Mouse (Mus musculus): ENCODE data around the gene Rwdd2a.

Gene Rwdd2a

DNA sequence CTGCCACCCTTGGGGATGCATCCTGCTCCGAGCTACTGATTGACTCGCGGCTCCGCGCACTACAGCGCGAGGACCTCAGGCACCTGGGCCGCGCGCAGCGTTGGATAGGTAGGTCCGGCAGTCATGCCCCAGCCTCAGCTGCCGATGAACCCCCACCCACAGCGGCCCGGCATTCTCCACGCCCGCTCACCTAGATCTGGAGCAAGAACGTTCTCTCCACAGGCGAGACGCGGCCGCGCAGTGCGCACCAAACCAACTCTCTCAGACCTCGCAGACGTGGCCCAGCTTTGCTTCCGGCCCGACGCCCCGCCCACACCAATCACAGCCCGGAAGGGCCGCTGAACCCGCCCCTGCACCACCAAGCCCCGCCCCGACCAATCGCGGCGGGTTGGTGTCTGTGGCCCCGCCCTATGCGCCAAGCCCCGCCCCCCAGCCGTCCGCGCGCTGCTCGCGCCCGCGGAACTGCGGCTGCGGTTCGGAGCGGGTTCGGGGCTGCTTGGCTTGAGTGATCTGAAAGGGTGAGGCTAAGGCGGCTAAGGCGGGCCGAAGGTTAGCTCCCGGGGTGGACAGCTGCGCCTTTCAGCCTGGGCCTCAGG, at the start of gene Rwdd2a, which contains the start of gene Pgm3:
TSS of gene Rwdd2a (plus strand) at position 452 of the 596 bp plus-strand sequence.
TSS of gene Pgm3 (minus strand) at position 303 of the 596 bp plus-strand sequence.
- peak; percentile 96 for DNase-seq

DNA sequence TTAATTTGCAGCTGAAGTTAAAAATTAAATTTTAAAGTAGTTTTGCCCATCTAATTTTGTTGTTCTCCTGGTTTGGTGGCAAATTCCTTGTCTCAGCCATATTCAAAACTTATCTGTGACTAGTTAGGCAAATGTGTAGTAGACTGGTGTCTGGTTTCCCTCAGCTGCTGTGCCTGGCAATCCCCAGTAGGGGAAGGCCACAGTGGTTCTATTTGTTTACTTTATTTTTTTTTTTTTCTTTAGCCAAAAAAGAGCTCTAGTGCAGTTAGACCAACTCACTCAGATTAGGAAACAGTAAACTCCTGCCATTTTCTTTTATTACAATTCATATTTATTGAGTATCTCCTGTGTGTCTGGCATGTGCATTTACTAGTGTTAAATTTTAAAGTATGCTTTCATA, 49.5 kb upstream of the Rwdd2a start:
- DNase-seq, result peak; percentile 5

DNA sequence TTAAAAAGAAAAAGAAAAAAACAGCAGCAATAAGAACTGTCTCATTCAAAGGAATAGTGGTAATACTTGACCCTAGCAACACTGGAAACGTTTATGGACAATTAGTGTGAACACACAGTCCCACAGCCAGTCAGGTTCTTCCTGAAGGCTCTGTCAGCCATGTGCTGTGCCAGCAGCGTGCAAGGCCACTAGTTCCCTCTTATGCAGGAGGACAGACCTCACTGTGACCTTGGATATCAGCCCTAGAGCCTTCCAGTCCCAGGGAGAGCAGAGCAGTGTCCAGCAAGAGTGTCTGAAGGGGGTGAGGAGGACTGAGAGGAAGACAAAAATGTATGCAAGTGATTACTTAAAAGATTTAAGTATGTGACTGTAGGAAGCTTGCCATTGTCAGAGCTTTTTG, 46.2 kb upstream of the Rwdd2a start:
- no peak for DNase-seq

DNA sequence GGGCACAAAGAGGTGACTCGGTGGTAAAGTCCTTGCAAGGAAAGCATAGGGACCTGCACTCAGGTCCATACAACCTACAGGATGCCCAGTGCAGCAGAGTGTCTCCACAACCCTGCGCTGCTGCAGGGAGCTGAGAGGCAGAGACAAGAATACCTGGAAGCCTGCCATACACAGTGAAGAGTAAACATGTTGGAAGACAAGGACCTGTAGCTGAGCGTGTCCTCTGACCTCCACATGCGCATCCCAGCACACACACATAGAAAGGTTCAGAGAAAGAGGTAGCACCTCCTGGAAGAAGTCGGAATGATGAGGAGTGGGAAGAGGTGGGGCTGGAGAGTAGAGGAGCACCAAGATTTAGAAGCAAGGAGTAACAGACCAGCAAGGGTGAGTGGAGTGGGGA, 37.7 kb upstream of the Rwdd2a start:
- DNase-seq, result no peak

DNA sequence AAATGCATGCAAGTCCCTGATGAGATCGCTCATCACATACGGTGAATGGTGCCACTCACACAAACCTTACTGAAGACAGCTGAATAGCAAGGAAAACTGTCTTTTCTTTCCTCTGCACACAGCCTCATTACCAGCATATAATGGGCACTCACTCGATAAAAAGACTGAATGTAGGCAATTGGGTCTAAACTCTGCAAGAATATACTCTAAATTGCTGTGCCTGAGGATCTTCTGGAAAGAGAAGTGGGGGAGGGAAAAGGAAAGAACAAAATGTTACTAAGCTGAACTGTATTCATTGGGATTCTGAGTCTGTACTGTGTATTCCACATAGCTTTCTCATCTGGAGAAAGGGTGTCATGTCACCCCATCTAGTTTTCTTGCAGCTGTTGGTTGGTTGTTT, 28.3 kb upstream of the Rwdd2a start:
- DNase-seq, result no peak

DNA sequence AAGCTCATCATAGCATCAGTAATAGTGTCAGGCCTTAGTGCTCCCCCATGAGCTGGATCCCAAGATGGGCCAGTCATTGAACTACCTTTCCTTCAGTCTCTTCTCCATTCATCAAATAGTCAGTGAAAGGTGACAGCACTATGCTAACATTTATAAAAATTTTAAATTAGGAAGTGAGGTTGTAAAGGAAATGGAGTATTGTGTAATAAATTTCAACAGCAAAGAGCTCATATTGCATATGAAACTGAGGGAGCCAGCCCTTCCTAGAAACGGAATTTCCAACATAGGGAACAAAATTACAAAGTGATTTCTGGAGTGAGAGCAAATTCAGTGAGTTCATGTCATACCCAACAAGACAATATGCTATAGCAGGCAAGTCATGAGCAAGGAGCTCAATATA, 27.2 kb upstream of the Rwdd2a start:
- DNase-seq, result no peak

DNA sequence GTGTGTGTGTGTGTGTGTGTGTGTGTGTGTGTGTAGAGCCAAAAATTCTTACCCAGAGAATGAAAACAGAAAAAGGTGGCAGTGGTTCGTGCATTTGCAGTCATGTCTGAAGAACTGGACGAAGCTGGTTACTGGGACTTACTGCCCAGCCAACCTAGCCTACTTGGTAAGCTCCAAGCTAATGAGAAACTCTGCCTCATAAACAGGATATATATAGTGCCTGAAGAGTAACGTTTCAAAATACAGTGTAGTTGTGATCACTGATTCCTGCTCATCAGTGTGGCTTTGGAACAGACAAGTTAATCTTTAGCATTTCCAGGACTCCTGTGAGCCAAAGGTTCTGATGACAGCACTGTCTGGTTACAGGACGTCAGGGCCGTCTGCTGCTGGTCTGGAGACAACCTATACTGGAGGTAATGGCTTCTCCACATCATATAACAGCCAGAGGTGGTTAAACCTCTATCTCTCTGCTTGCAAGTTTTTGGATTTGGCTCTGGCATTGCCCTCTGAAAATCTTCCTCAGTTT, 22.1 kb upstream of the Rwdd2a start:
- no peak for DNase-seq

DNA sequence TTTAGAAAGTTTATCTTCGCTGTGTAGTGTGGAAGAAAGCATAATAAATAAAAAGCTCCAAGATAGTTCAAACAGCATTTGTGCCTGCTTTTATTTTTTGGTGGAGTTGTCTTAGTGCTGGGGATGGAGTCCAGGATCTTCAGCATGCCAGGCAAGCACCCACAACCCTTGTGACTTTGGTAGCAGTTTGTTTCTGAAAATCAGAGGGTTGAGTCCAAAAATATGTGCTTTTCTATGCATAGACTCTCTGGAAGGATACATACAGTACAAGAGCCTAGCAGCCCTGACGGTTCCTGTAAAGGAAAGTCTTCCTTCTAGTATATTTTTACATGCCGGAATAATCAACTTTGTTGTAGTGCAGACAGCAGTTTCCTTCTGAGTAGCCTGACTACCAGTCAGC, 21.1 kb upstream of the Rwdd2a start:
- DNase-seq, result no peak

DNA sequence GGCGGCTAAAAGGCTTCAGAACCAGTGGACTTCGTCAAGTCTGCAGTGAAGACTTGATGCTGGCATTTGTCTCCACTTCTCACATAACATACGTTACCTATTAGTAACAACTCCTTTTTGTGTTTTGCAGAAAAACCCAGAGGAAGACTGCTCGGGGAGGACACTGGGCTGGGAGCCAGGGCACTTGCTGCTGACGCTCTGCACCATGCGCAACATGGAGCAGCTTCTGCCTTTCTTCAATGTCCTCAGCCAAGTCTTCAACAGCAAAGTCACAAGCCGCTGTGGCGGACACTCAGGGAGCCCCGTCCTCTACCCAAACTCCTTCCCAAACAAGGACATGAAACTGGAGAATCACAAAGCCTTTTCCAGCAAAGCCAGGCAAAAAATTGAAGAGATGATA, 17.9 kb upstream of the Rwdd2a start:
- DNase-seq, result no peak

DNA sequence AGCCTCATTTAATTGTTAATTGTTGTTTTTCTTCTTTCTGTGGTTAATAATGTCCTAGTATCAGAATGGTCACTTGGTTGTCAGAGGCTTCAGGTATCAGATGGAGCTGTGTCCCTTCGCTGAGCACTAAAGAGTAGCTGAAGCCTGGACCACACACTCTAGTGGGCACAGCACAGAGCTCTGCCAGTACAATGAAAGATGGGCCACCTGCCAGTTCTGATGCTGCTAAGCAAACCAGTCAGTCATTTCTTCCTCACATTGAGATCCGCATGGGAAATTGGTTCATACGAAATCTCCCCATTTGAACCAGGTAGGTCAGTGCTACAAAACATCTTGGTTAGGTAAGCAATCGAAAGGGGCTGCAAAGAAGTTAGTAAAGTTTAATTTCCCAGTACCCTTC, 17.1 kb upstream of the Rwdd2a start:
- DNase-seq, result no peak

DNA sequence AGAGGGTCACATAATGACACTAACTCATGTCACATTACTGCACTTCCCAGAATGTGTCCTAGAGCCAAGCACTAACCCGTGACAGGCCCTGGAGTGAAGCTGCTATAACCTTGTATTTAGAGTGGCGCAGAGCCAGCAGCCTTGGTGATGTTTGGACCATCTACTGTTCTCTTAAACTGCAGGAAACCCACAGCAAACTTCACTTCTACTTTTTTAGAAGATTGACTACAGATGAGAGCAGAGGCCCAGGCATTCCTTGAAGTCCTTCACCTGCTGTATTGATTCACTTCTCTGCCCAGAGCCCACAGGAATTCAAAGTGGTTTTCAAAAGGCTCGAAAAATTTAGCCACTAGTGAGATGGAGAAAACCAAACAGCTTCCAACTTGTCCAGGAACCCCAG, 11.2 kb upstream of the Rwdd2a start:
- DNase-seq, result no peak

DNA sequence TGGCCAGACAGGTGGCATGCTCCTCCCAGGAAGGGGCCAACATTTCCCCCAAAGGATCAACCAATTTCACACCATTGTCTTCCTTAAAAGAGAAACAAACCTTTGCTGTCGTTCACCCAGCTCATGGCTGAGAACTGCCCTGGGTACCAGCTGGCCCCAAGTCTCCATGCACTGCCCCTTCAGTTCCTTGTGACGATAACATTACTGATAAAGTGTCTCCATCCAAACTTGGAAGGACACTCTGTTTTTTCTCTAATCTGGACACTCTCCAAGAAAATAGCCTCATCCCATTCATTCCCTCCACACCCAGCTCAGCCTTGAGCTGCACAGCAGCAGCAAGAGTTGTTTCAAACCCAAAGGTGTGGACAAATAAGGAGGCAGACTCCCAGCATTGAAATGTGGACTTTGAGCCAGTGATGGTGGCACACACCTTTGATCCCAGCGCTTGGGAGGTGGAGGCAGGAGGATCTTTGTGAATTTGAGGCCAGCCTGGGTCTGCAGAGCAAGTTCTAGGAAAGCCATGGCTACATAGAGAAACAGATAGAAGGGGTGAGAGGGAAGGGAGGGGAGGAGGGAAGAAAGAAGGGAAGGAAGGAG, 2.4 kb upstream of the Rwdd2a start:
- DNase-seq, result no peak

DNA sequence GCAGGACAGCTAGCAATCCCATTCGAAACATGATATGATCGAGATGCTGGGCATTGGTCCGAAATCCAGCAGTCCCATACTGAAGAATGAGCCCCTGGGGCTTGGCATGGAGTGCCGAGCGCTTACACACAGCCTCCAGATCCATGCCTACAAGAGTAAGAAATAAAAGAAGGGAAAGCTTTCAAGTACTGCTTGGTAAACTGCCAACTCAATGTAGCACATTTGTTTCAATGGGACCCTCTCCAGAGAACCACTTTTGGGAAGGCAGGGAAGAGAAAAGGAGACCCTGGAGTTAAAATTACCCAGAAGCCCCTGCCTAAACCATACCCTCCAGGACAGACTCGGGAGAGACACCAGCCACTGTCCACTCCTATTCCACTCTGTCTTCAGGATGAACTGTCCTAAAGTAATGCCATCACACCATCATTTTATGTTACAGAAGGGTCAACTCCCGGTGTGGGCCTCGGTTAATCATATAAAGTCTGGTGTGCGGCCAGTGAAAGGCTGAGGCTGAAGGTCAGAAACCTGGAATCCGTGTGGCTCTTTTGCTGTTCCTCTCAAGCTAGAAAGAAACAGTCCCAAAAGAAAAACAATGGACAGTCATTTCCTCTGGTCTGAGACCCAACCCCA, 1.4 kb upstream of the Rwdd2a start:
- DNase-seq, result no peak

DNA sequence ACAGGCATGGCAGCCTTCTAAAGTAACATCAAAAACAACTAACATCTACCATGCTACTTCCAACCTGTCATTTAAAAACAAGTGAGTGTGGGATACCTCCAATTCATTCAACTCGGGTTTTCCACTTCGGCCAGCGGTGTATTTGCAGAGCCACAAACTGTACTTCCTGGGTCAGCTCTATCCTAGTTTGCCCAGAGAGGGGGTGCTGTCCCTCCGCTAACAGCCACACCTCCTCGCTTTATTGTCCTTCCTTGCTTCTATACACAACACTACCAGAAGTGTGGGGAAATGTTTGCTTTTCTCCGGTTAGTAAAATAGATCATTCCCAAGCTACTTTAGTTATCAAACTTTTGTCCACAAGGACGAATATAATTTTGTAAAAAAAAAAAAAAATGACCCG, 845 bp upstream of the Rwdd2a start:
- DNase-seq, result no peak

DNA sequence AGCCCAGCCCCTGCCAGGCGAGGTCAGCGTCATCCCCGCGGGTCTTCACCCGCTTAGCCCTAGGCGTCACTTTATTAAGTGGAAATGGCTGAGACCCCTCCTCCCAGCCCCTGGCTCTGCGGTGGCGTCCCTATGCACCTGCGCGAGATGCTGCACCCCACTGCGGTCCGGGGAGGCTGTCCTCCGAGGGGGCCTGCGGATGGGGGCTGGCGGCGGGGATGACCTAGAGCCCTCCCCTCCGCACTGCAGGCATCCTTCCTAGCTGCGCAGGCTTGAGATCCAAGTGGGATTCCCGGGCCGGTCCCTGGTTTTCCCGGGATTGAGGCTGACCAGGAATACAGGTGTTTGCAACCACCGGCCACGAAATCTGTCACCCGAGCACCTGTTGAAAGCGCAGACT, 405 bp downstream of the Rwdd2a start:
- DNase-seq, result no peak

DNA sequence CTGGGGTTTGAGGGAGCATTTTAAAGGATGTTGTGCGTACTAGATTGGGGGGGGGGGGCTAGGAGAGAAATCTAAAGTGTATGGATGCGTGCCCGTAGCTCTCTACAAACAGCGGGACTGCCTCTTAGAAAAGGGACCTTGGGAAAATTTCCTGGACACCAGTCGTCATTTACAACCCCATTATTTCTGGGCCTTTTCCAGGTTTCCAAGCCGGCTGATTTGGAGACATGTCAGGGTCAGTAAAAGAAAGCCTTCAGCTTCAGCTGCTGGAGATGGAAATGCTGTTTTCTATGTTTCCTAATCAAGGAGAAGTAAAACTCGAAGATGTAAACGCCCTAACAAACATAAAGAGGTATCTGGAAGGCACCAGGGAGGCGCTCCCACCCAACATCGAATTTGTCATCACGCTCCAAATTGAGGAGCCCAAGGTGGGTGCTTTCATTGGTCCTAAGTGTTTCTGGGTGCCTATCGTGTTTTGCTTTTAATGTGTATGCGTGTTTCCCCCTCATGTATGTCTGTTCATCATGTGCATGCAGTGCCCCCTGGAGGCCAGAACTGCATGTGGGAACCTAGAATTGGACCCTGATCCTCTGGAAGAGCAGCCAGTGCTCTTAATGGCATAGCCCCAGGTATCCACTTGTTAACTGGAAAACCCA, 973 bp downstream of the Rwdd2a start:
- DNase-seq, result peak; percentile 88

DNA sequence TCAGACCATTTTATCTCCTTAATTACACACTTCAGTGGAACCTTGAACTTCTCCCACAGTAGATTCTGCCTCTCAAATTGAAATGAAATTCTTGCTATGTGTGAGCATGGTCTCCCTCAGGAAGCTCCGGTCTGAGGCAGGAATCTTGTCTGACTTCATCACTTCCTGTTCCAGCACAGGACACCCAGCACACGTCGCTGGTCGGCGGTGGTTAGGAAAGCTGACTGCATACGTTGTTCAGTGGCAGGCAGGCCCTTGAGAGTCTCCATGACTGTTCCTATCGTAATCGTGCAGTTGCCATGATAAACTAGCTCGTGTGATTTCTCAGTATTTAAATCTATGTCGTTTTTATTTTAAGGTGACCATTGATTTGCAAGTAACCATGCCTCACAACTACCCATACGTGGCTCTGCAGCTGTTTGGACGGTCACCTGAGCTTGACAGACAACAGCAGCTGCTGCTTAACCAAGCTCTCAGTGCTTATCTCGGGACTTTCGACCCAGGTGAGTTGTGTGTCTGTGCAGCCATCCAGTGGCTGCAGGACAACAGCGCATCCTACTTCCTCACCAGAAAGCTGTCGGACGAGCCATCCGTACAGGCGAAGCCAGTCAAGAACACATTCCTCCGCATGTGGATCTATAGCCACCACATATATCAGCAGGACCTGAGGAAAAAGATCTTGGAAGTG, 2.0 kb downstream of the Rwdd2a start:
- DNase-seq, result no peak

DNA sequence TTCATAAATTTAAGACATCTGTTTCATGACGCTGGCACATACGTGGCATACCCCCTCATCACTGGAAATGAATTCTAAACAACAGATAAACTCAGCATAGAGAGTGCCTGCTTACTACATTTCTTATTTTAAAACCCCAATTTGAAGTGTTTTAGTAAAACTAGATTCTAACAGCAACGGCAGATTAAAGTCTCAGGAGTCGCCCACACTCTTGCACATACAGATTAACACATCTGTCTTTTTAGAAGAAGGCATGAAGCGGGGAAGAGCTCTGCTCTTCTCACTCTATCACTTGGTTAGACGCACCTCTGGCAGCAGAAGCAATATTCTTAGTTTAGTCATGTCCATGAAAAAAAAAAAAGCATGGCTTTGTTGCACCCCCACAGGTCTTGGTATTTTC, 3.4 kb downstream of the Rwdd2a start:
- no peak for DNase-seq

DNA sequence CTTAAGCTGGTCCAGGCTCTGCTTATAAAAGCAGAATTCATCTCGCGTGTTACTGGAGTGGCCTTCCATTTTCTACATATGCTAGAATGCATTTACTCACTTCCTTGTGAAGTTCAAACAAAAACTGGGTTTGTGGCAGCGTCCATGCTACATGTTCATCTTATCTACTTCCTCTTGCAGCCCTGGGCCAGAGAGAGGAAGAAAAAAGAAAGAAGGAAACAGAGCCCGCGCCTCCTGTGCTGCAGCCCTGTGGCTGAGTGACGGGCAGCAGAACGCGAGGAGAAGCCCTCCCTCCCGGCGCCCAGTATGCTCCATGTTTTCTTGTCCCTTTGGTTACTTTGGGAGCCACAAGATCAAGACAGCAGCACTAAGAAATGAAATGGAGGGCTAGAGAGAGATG, 7.9 kb downstream of the Rwdd2a start:
- no peak for DNase-seq

DNA sequence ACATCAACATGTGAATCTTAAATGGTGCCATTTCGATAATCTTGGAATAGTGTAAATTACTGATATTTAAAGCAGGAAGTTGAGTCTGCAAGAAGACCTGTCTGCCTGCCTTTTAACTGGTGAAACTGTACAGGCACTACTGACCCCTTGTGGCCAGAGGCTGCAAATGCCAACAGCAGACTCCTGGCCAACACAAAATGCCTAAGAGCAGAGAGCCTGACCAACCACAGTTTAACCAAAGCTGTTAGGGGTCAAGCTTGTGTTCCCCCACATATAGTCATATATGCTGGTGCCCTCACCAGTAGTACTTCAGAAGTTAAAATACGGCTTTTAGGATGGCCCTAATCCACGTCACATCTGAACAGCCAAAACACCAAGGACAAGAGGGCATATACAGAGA, 11.9 kb downstream of the Rwdd2a start:
- peak; percentile 81 for DNase-seq

DNA sequence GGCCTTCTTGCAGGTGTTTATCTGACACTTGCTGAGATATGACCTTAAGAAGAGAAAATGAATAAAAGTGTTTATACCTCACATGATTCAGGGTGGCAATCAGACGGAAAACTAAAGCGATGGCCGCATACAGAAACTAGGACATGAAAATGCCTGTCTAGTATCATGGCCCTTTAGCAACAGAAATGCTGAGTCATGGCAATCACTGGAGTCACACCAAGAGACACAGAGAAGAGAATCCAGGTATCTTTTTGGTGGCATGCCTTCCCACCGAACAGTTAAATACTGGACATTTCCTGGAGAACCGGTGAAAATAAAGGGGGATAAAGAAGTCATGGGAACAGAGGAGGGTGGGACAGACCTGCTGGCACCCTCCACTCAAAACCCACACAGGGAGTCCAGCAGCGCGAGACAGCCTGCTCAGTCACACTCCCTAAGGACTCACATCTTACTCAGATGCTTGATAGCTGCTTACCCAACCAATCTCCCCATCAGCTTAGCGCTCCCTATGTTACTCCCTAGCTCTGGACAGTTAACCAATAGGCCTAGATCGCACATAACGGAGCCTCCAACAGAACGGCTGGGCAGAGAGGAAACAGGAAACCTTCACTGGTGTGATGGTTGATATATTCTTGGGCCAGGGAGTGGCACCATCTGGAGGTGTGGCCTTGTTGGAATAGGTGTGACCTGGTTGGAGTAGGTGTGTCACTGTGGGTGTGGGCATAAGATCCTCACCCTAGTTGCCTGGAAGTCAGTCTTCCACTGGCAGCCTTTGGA, 15.4 kb downstream of the Rwdd2a start:
- no peak for DNase-seq
